In genomic region chr16:3247755-3248110, GRCm38 (mm10) we compare ENCODE assay signal across 26 mouse cellular contexts.
DNase-seq lines count a peak whose midpoint lies in the region; ATAC-seq and TF ChIP-seq lines count a peak whose summit lies in the region.
"Had no signal": no experiment of that assay in that cellular context is flagged by ENCODE, and none has a peak within 500 bp of the region (broad histone marks: within the 10 kb centered on the region; RNA-seq: fewer than 3 reads in every experiment).

No protein-coding gene starts in this region.

- H3K4me1 ChIP-seq in embryonic facial prominence, embryonic 15.5 days = no peaks in the 10 kb centered on the region
- no peaks in the 10 kb centered on the region for H3K4me1 ChIP-seq in embryonic facial prominence, embryonic 10.5 days
- H3K4me1 ChIP-seq in midbrain, postnatal 0 days (ENCODE audit: insufficient read depth, low read length) = no peaks in the 10 kb centered on the region
- H3K4me1 ChIP-seq in midbrain, embryonic 14.5 days (ENCODE audit: control insufficient read depth, insufficient read depth, low read length) = no peaks in the 10 kb centered on the region
- H3K4me1 ChIP-seq: heart, embryonic 10.5 days; kidney, embryonic 15.5 days; midbrain, embryonic 10.5 days; neural tube, embryonic 13.5 days had no signal

- H3K27ac ChIP-seq in embryonic facial prominence, embryonic 15.5 days (replicated peaks) = no peak overlapping the region
- H3K27ac ChIP-seq in embryonic facial prominence, embryonic 10.5 days (replicated peaks) = no peak overlapping the region
- H3K27ac ChIP-seq in layer of hippocampus, adult 2 months = no peak overlapping the region
- H3K27ac ChIP-seq in midbrain, postnatal 0 days (ENCODE audit: low read depth, low read length) = no peak overlapping the region
- no peak overlapping the region for H3K27ac ChIP-seq in midbrain, embryonic 14.5 days (replicated peaks; ENCODE audit: low read depth, low read length)
- H3K27ac ChIP-seq: heart, embryonic 10.5 days; kidney, embryonic 15.5 days; midbrain, embryonic 10.5 days; neural tube, embryonic 13.5 days had no signal

- H3K4me2 ChIP-seq in embryonic facial prominence, embryonic 15.5 days (replicated peaks) = no peak overlapping the region
- H3K4me2 ChIP-seq in midbrain, postnatal 0 days (ENCODE audit: low read depth, low read length, poor library complexity, severe bottlenecking) = no peak overlapping the region
- H3K4me2 ChIP-seq in midbrain, embryonic 14.5 days (ENCODE audit: low read length) = no peak overlapping the region
- H3K4me2 ChIP-seq: kidney, embryonic 15.5 days; liver, embryonic 11.5 days; lung, embryonic 14.5 days; neural tube, embryonic 13.5 days had no signal

- no peaks in the 10 kb centered on the region for H3K27me3 ChIP-seq in embryonic facial prominence, embryonic 15.5 days
- H3K27me3 ChIP-seq in embryonic facial prominence, embryonic 10.5 days (replicated peaks; ENCODE audit: low read depth, poor library complexity, severe bottlenecking) = no peaks in the 10 kb centered on the region
- no peaks in the 10 kb centered on the region for H3K27me3 ChIP-seq in midbrain, postnatal 0 days (ENCODE audit: insufficient read depth, low read length)
- no peaks in the 10 kb centered on the region for H3K27me3 ChIP-seq in midbrain, embryonic 14.5 days (ENCODE audit: control insufficient read depth, insufficient read depth, low read length)
- H3K27me3 ChIP-seq: kidney, embryonic 15.5 days; neural tube, embryonic 13.5 days had no signal

- H3K4me3 ChIP-seq in embryonic facial prominence, embryonic 15.5 days (replicated peaks) = no peak overlapping the region
- no peak overlapping the region for H3K4me3 ChIP-seq in embryonic facial prominence, embryonic 10.5 days
- no peak overlapping the region for H3K4me3 ChIP-seq in layer of hippocampus, adult 2 months
- H3K4me3 ChIP-seq in midbrain, postnatal 0 days (ENCODE audit: low read depth, low read length) = no peak overlapping the region
- no peak overlapping the region for H3K4me3 ChIP-seq in midbrain, embryonic 14.5 days (replicated peaks; ENCODE audit: low read depth, low read length)
- H3K4me3 ChIP-seq: heart, embryonic 10.5 days; kidney, embryonic 15.5 days; midbrain, embryonic 10.5 days; neural tube, embryonic 13.5 days had no signal

- H3K36me3 ChIP-seq in embryonic facial prominence, embryonic 15.5 days = no peaks in the 10 kb centered on the region
- H3K36me3 ChIP-seq in embryonic facial prominence, embryonic 10.5 days (replicated peaks) = no peaks in the 10 kb centered on the region
- no peaks in the 10 kb centered on the region for H3K36me3 ChIP-seq in midbrain, postnatal 0 days (ENCODE audit: insufficient read depth, low read length)
- H3K36me3 ChIP-seq in midbrain, embryonic 14.5 days (ENCODE audit: control insufficient read depth, insufficient read depth, low read length) = no peaks in the 10 kb centered on the region
- H3K36me3 ChIP-seq: heart, embryonic 10.5 days; kidney, embryonic 15.5 days; midbrain, embryonic 10.5 days; neural tube, embryonic 13.5 days had no signal

- 49% methylated on average over 2 of the region's 2 CpGs for WGBS in embryonic facial prominence, embryonic 15.5 days
- WGBS in embryonic facial prominence, embryonic 10.5 days = 51% methylated on average over 2 of the region's 2 CpGs
- WGBS in midbrain, postnatal 0 days = 51% methylated on average over 2 of the region's 2 CpGs
- 52% methylated on average over 2 of the region's 2 CpGs for WGBS in midbrain, embryonic 14.5 days

- peak; percentile 49 for TF ChIP-seq CTCF in layer of hippocampus, adult 2 months (conservative IDR thresholded peaks at IDR 0.05)
- no peak for TF ChIP-seq CTCF in midbrain, postnatal 0 days (IDR thresholded peaks at IDR 0.05)

- no peak for DNase-seq in embryonic facial prominence, embryonic 10.5 days (ENCODE audit: low spot score)
- no peak for DNase-seq in layer of hippocampus, adult 2 months (ENCODE audit: low spot score in 2 of 2)
- no peak for DNase-seq in layer of hippocampus, postnatal 25 days (ENCODE audit: extremely low spot score in 1 of 2, low spot score in 1 of 2)
- DNase-seq in midbrain, postnatal 0 days (ENCODE audit: low spot score) = no peak
- DNase-seq in midbrain, embryonic 14.5 days = no peak
- DNase-seq in cerebellum, postnatal 25 days = no peak
- DNase-seq: adrenal gland, adult 8-10 months; cerebellum, adult 11-12 months; cerebellum, postnatal 36 days; embryo, embryonic 11 days; forebrain, postnatal 0 days; gastrocnemius, postnatal 36 days; kidney, adult 11 months; kidney, postnatal 4 days; layer of hippocampus, adult 9-11 months; lung, embryonic 14.5 days; lung, postnatal 36 days; thymus, postnatal 14 days had no signal

- ATAC-seq in embryonic facial prominence, embryonic 15.5 days (ENCODE audit: insufficient number of reproducible peaks, low FRiP score, low TSS enrichment, low read depth) = 0 out of 2 replicates have a peak, but pooled peaks have one; percentile 20
- ATAC-seq in midbrain, postnatal 0 days (ENCODE audit: low FRiP score) = peak; percentile 45; the same call in 1 of the 2 replicates
- no peak for ATAC-seq in midbrain, embryonic 14.5 days (ENCODE audit: low FRiP score, low TSS enrichment)
- ATAC-seq in neutrophil, adult 5-6 weeks (ENCODE audit: extremely low read depth, insufficient number of reproducible peaks, low FRiP score, poor library complexity, severe bottlenecking) = peak; percentile 20; the same call in 1 of the 2 replicates
- ATAC-seq: activated CD4-positive, CD25-positive, alpha-beta regulatory T cell, adult 4 months; forebrain, postnatal 0 days had no signal

- no peak overlapping the region for H3K9ac ChIP-seq in embryonic facial prominence, embryonic 15.5 days
- H3K9ac ChIP-seq in midbrain, postnatal 0 days (replicated peaks; ENCODE audit: low read length, poor library complexity, severe bottlenecking) = no peak overlapping the region
- H3K9ac ChIP-seq in midbrain, embryonic 14.5 days (replicated peaks; ENCODE audit: low read length) = no peak overlapping the region
- H3K9ac ChIP-seq: forebrain, postnatal 0 days; kidney, embryonic 15.5 days; lung, embryonic 14.5 days; neural tube, embryonic 13.5 days had no signal

- peaks cover 13% of the 10 kb centered on the region for H3K9me3 ChIP-seq in embryonic facial prominence, embryonic 15.5 days (replicated peaks)
- peaks cover 66% of the 10 kb centered on the region for H3K9me3 ChIP-seq in embryonic facial prominence, embryonic 10.5 days
- H3K9me3 ChIP-seq in midbrain, postnatal 0 days (ENCODE audit: low read length) = peaks cover 25% of the 10 kb centered on the region
- peaks cover 34% of the 10 kb centered on the region for H3K9me3 ChIP-seq in midbrain, embryonic 14.5 days (ENCODE audit: control insufficient read depth, low read length)
